In the genomic region with DNA sequence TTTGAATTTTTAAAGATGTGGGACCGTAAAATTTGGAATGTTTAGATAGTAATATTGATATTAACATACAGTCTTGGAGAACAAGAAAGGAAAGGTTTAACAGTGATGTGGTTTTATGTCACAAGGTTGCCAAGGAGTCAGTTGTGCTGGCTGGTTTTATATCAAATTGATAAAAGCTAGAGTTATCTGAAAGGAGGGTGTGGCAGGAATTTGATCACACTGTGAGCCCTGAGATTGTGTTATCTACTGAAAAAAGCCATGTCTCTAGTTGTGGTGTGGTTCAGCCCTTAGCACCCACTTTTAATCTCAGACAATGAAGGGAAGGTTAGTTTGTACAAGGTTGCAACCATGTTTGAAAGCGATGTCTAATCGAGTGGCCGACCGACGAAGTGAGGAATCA, we compare ENCODE assay signal across 17 mouse cellular contexts.
"Had no signal": no experiment of that assay in that cellular context is flagged by ENCODE, and none has a peak within 500 bp of the region (broad histone marks: within the 10 kb centered on the region; RNA-seq: fewer than 3 reads in every experiment).

No protein-coding gene starts in this region.

- H3K4me1 ChIP-seq: neural tube, embryonic 12.5 days; neural tube, embryonic 13.5 days; neural tube, embryonic 15.5 days; stomach, embryonic 15.5 days had no signal

- H3K4me2 ChIP-seq: neural tube, embryonic 12.5 days; neural tube, embryonic 13.5 days; neural tube, embryonic 15.5 days; stomach, embryonic 15.5 days had no signal

- H3K4me3 ChIP-seq: neural tube, embryonic 12.5 days; neural tube, embryonic 13.5 days; neural tube, embryonic 15.5 days; stomach, embryonic 15.5 days had no signal

- H3K9me3 ChIP-seq: neural tube, embryonic 12.5 days; neural tube, embryonic 13.5 days; neural tube, embryonic 15.5 days; stomach, embryonic 15.5 days had no signal

- H3K9ac ChIP-seq: neural tube, embryonic 12.5 days; neural tube, embryonic 13.5 days; neural tube, embryonic 15.5 days; stomach, embryonic 15.5 days had no signal

- DNase-seq: retina, postnatal 1 day; right cerebral cortex, adult 18-20 months; right cerebral cortex, postnatal 14 days; right cerebral cortex, postnatal 25 days; right cerebral cortex, postnatal 4 days; spleen, adult 18-20 months; thymus, adult 18-20 months; thymus, adult 2 months; thymus, postnatal 14 days; thymus, postnatal 25 days; thymus, postnatal 36 days; thymus, postnatal 4 days had no signal

- H3K36me3 ChIP-seq: neural tube, embryonic 12.5 days; neural tube, embryonic 13.5 days; neural tube, embryonic 15.5 days; stomach, embryonic 15.5 days had no signal

- H3K27ac ChIP-seq: neural tube, embryonic 12.5 days; neural tube, embryonic 13.5 days; neural tube, embryonic 15.5 days; stomach, embryonic 15.5 days; stomach, postnatal 0 days had no signal

- H3K27me3 ChIP-seq: neural tube, embryonic 12.5 days; neural tube, embryonic 13.5 days; neural tube, embryonic 15.5 days; stomach, embryonic 15.5 days had no signal
